Mouse (Mus musculus) ES-E14 (cell line): ENCODE measurements around the gene Wdr46.

ENCODE experiments used
- CHD2 ChIP-seq: IDR thresholded peaks from 2 replicates; pipeline ENCODE4 v1.6.1; 2014; ENCODE audit warnings: mild to moderate bottlenecking, low read depth, low read length, inconsistent platforms
- HCFC1 ChIP-seq: IDR thresholded peaks from 2 replicates; pipeline ENCODE4 v1.6.1; 2012; ENCODE audit warnings: low read length, inconsistent platforms, borderline replicate concordance; ENCODE audit not compliant: insufficient read depth
- MAFK ChIP-seq: IDR thresholded peaks from 2 replicates; pipeline ENCODE4 v1.6.1; 2014; ENCODE audit warnings: mild to moderate bottlenecking, low read depth, low read length, inconsistent platforms; ENCODE audit not compliant: insufficient read depth
- ZNF384 ChIP-seq: IDR thresholded peaks from 2 replicates; pipeline ENCODE4 v1.6.1; 2012; ENCODE audit warnings: low read depth, low read length, inconsistent platforms

GRCm38 (mm10) chr17:33931947-33932346 lies 8.5 kb upstream of the Wdr46 start:
- TF ChIP-seq MAFK (no peak), HCFC1 (no peak), CHD2 (no peak), ZNF384 (no peak)
